Mouse (Mus musculus): ENCODE data around the gene Shld2. TPM values are rescaled to one million over a fixed set of nuclear protein-coding genes. Genes with fewer than 3 reads are reported as not detected.
"Not testable (repeated sequence)": the region's sequence is repeated elsewhere in the genome, so short reads cannot be mapped to it uniquely, and the experiment has no call there.

Gene Shld2
- polyA plus RNA-seq, 1 experiment from 2014 or later: 7.0 TPM

DNA sequence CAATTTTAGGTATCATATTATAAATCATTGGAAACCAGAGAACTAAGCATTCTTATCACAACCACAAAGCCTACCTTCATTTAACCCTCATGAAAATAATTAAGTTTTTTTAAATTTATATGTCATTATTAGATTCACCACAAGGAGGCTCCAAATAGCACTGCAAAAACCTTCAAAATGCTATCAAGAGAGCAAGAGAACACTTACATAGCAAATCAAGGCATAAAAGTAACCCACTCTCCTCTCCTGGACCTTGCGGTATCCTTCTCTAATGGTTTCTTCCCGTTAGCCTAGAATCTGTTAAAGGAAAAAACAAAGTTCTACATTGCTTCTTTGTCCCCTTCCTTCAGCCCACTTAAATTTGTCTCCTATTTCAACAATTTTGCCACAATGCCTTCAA, 37.0 kb downstream of the Shld2 start:
- H3K4me3 ChIP-seq (replicated peaks): no peak overlapping the region

DNA sequence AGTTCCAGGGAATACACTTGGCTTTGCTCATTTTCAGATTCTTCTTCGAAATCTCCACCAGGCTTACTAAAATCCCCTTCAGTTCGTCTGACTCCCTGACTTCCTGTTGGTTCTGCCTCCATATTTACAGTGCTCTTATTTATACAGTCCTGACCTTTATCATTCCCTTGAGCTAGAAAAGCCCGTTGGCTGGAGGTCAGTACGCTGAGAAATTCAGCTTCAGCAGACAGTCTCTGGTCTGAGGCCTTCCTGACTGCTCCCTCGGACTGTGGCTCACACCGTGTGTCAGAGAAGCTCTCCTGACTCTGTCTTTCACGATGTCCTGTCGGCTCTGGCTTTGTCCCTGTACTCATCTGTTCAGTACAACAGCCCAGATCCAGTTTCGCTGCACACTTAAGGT, 42.2 kb downstream of the Shld2 start:
- 49% methylated on average over 9 of the region's 9 CpGs for WGBS
- H3K4me3 ChIP-seq (replicated peaks): no peak overlapping the region
- H3K27ac ChIP-seq: no peak overlapping the region
- no peak overlapping the region for H3K9ac ChIP-seq
- H3K27me3 ChIP-seq (replicated peaks): no peaks in the 10 kb centered on the region
- ATAC-seq: no peak
- no peaks in the 10 kb centered on the region for H3K9me3 ChIP-seq
- H3K4me2 ChIP-seq (replicated peaks): no peak overlapping the region
- H3K4me1 ChIP-seq (replicated peaks): no peaks in the 10 kb centered on the region
- no peaks in the 10 kb centered on the region for H3K36me3 ChIP-seq

More for the DNA sequence above, 37.0 kb downstream of the Shld2 start:
- 0 out of 2 replicates have a peak, but pooled peaks cover 3% of the 10 kb centered on the region for H3K4me1 ChIP-seq (replicated peaks)
- no peaks in the 10 kb centered on the region for H3K36me3 ChIP-seq
- no peak for ATAC-seq
- WGBS: 36% methylated on average over 2 of the region's 2 CpGs
- no peak overlapping the region for H3K27ac ChIP-seq
- no peaks in the 10 kb centered on the region for H3K27me3 ChIP-seq (replicated peaks)
- no peaks in the 10 kb centered on the region for H3K9me3 ChIP-seq
- no peak overlapping the region for H3K4me2 ChIP-seq (replicated peaks)
- H3K9ac ChIP-seq: no peak overlapping the region

GRCm38 (mm10) chr14:34258525-34258924, 51.8 kb downstream of the Shld2 start:
- H3K9ac ChIP-seq; H3K4me3 ChIP-seq (replicated peaks); H3K4me2 ChIP-seq (replicated peaks); ATAC-seq; H3K27me3 ChIP-seq (replicated peaks); H3K36me3 ChIP-seq; H3K27ac ChIP-seq; H3K4me1 ChIP-seq (replicated peaks); H3K9me3 ChIP-seq: not testable (repeated sequence)
- WGBS: 69% methylated on average over 3 of the region's 3 CpGs

GRCm38 (mm10) chr14:34253261-34253660, 57.0 kb downstream of the Shld2 start:
- H3K4me1 ChIP-seq (replicated peaks): no peaks in the 10 kb centered on the region; the same call in 1 of the 2 replicates
- no peak for ATAC-seq
- no peaks in the 10 kb centered on the region for H3K36me3 ChIP-seq
- no peak overlapping the region for H3K9ac ChIP-seq
- no peak overlapping the region for H3K27ac ChIP-seq
- no peak overlapping the region for H3K4me3 ChIP-seq (replicated peaks)
- no peaks in the 10 kb centered on the region for H3K9me3 ChIP-seq
- H3K4me2 ChIP-seq (replicated peaks): no peak overlapping the region
- H3K27me3 ChIP-seq (replicated peaks): no peaks in the 10 kb centered on the region
- WGBS: 79% methylated on average over 4 of the region's 4 CpGs

DNA sequence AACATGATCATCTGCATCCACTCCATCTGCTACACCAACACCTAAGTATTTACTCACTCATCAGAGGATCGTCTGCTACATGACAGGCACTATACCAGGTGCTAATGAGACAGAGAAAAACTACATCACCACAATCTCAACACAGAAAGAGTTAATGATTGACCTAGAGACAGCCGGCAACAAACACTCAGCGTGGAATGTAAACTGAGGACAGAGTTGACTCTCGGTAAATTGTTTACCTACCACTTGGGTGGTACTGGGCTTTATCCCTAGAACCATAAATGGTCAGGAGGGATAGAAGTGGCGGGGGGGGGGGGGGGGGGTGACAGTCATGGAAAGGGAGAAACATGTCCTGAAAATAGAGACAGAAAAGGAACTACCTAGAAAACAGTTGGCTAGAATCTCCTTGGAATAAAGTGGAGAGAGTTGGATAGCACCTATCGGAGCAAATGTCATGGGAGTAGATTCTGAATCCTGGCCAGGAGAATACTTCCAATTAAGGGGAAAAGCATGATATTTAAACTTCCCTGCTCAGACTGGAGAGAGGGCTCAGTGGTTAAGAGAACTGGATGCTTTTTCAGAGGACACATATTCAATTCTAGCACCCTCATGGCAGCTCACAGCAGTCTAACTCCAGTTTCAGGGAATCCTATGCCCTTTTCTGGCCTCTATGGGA, 57.7 kb downstream of the Shld2 start:
- peak; percentile 47; the same call in 1 of the 2 replicates for ATAC-seq

DNA sequence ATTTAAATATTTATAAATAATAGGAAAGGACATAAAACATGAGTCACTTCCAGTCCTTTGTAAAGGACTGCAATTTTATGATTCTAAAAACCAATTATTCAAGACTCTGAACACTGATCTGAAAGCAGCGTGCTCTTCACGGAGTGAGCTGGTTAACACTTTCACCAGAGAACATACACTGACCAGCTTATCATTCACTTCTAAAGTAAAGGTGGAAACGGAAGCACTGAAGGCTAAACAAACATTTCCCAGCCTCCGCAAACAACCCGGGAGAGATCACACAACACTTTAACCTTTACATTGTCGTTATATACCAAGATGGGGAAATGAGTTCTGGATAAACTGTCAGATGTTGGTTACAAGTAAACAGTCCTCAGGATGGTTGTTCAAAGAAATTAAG, 69.6 kb downstream of the Shld2 start:
- Histone ChIP-seq H3K4me1 (replicated peaks) (no peaks in the 10 kb centered on the region), H3K9me3 (no peaks in the 10 kb centered on the region), H3K27me3 (replicated peaks) (no peaks in the 10 kb centered on the region), H3K4me2 (replicated peaks) (no peak overlapping the region), H3K9ac (no peak overlapping the region), H3K27ac (no peak overlapping the region), H3K4me3 (replicated peaks) (no peak overlapping the region), H3K36me3 (no peaks in the 10 kb centered on the region)
- no peak for ATAC-seq
- 39% methylated on average over 6 of the region's 6 CpGs for WGBS

More for the DNA sequence above, 57.7 kb downstream of the Shld2 start:
- H3K27ac ChIP-seq: no peak overlapping the region
- no peaks in the 10 kb centered on the region for H3K36me3 ChIP-seq
- WGBS: 38% methylated on average over 5 of the region's 6 CpGs
- H3K4me3 ChIP-seq (replicated peaks): no peak overlapping the region
- H3K9ac ChIP-seq: no peak overlapping the region
- no peaks in the 10 kb centered on the region for H3K27me3 ChIP-seq (replicated peaks)
- no peak overlapping the region for H3K4me2 ChIP-seq (replicated peaks)
- no peaks in the 10 kb centered on the region for H3K9me3 ChIP-seq
- no peaks in the 10 kb centered on the region; the same call in 1 of the 2 replicates for H3K4me1 ChIP-seq (replicated peaks)

DNA sequence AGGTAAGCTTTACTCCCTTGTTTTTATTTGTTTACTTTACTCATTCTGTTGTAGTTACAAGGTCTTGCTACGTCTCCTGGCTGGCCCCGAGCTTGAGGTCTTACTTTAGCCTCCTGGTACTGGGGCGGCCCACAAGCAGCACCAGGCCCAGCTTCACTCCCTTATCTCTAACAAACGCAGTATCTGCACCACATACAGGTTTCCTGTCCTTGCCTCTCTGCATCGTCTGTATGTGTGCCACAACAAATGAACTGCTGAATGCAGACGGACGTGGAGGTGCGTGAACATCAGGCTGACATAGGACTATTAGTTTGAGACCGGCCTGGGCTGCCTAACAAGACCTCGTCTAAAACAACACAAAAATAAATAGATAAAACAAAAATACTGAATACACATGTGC, 70.0 kb downstream of the Shld2 start:
- ATAC-seq: no peak
- no peaks in the 10 kb centered on the region for H3K9me3 ChIP-seq
- no peaks in the 10 kb centered on the region for H3K27me3 ChIP-seq (replicated peaks)
- no peak overlapping the region for H3K4me2 ChIP-seq (replicated peaks)
- H3K4me1 ChIP-seq (replicated peaks): no peaks in the 10 kb centered on the region
- no peak overlapping the region for H3K9ac ChIP-seq
- H3K36me3 ChIP-seq: no peaks in the 10 kb centered on the region
- no peak overlapping the region for H3K27ac ChIP-seq
- no peak overlapping the region for H3K4me3 ChIP-seq (replicated peaks)
- WGBS: 62% methylated on average over 10 of the region's 10 CpGs

DNA sequence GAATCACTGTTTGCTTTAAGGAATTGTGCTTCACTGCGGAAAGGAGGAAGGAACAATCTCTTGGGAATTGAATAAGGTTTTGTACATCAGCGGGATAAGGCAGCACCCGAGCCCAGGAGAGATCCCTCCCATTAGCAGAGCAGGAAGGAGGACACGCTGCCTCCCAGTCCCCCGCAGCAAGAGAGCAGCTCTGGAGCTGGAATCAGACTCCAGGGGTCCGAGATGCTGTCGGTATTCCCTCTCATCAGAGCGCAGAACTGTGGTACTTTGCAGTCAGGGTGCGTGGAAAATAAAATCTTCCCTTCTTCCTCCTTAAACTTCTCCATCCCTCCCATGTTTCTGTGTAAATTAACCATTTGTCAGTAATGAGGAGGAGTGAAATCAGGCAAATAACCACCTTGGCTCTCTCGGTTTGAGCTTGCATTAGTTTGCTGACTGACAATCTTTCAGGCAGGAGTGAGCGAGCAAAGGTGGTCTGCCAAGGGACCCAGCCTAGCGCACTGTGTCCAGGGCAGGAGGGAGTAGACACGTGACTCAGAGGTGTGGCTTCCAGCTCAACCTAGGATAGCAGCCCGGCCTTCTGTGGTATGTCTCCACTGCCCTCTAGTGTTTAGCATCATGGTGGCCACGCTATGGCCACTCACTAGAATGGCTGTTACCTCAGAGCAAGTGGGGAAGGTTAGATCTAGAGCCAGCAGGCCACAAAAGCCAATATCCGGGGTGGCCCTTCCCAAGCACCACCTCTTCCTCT, 75.5 kb downstream of the Shld2 start:
- Histone ChIP-seq H3K27ac (no peak overlapping the region), H3K9me3 (no peaks in the 10 kb centered on the region), H3K36me3 (no peaks in the 10 kb centered on the region), H3K9ac (peak overlapping the region; percentile 26; the same call in 1 of the 2 replicates), H3K4me3 (replicated peaks) (peak overlapping the region; percentile 27), H3K27me3 (replicated peaks) (no peaks in the 10 kb centered on the region), H3K4me1 (replicated peaks) (peaks cover 2% of the 10 kb centered on the region; the same call in 1 of the 2 replicates), H3K4me2 (replicated peaks) (peak overlapping the region; percentile 75)
- ATAC-seq: peak; percentile 98
- 7% methylated on average over 16 of the region's 16 CpGs for WGBS

GRCm38 (mm10) chr14:34233846-34234245, 76.4 kb downstream of the Shld2 start:
- 67% methylated on average over 4 of the region's 4 CpGs for WGBS
- no peak for ATAC-seq
- no peak overlapping the region for H3K9ac ChIP-seq

DNA sequence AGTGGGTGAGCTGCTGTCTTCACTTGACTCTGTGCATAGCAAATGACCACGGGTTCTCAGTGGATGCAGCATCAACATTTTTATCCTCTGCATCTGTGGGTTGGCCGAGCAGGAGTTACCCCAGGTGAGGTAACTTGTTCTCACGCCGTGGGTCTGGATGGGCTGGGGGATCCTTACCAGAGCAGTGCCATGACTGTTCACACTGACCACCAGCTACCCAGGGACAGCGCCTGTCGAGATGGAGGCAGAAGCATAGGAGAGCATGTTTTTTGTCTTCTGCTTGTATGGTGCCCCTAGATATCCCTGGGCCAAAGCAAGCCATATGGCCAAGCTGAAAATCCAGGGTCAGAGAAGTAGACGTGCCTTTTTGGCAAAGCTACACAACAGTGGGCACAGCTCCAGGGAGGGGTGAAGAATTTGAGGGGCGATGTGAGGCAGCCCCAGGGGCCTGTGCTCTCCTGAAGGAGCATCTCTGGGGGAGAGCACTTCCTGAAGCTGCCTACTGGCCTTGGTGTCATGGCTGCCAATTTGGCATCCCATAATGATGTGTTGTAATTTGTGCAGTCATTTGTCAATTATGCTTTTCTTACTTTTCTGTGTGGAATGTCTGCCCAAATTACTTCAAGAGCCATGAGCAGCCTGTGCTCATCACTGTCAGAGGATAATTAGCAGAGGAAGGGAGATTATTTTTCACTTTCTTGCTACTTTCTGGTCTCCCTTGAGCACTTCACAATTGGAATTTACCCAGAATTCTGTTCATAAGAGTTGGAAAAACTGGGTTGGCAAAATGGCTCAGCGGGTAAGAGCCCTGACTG, 77.2 kb downstream of the Shld2 start:
- no peaks in the 10 kb centered on the region for H3K36me3 ChIP-seq
- no peak overlapping the region for H3K27ac ChIP-seq
- H3K4me2 ChIP-seq (replicated peaks): no peak overlapping the region
- H3K9me3 ChIP-seq: no peaks in the 10 kb centered on the region
- peaks cover 2% of the 10 kb centered on the region; the same call in 1 of the 2 replicates for H3K4me1 ChIP-seq (replicated peaks)
- no peak overlapping the region for H3K4me3 ChIP-seq (replicated peaks)
- WGBS: 83% methylated on average over 9 of the region's 9 CpGs
- no peaks in the 10 kb centered on the region for H3K27me3 ChIP-seq (replicated peaks)
- no peak overlapping the region for H3K9ac ChIP-seq
- ATAC-seq: no peak

More at GRCm38 (mm10) chr14:34233846-34234245, 76.4 kb downstream of the Shld2 start:
- Histone ChIP-seq H3K4me1 (replicated peaks) (peaks cover 2% of the 10 kb centered on the region; the same call in 1 of the 2 replicates), H3K4me2 (replicated peaks) (no peak overlapping the region), H3K4me3 (replicated peaks) (no peak overlapping the region), H3K27me3 (replicated peaks) (no peaks in the 10 kb centered on the region), H3K27ac (no peak overlapping the region), H3K9me3 (no peaks in the 10 kb centered on the region), H3K36me3 (no peaks in the 10 kb centered on the region)

GRCm38 (mm10) chr14:34232340-34232739, 78.0 kb downstream of the Shld2 start:
- Histone ChIP-seq H3K27ac (no peak overlapping the region), H3K9ac (no peak overlapping the region), H3K36me3 (no peaks in the 10 kb centered on the region), H3K4me3 (replicated peaks) (no peak overlapping the region), H3K27me3 (replicated peaks) (no peaks in the 10 kb centered on the region), H3K4me1 (replicated peaks) (peaks cover 2% of the 10 kb centered on the region; the same call in 1 of the 2 replicates), H3K4me2 (replicated peaks) (no peak overlapping the region), H3K9me3 (no peaks in the 10 kb centered on the region)
- no peak for ATAC-seq
- 74% methylated on average over 7 of the region's 7 CpGs for WGBS

Data from intestine, embryonic 15.5 days (tissue).